ENCODE assay signal across 13 mouse cellular contexts in genomic region chr16:37779651-37780280, GRCm38 (mm10). TPM values are rescaled to one million over a fixed set of nuclear protein-coding genes. Genes with fewer than 3 reads are reported as not detected.
DNase-seq lines count a peak whose midpoint lies in the region; ATAC-seq and TF ChIP-seq lines count a peak whose summit lies in the region.
"Had no signal": no experiment of that assay in that cellular context is flagged by ENCODE, and none has a peak within 500 bp of the region (broad histone marks: within the 10 kb centered on the region; RNA-seq: fewer than 3 reads in every experiment).

No protein-coding gene starts in this region.

- peak overlapping the region; percentile 88 for H3K27ac ChIP-seq in heart, embryonic 15.5 days
- H3K27ac ChIP-seq in limb, embryonic 12.5 days, result peak overlapping the region; percentile 56
- no peak overlapping the region for H3K27ac ChIP-seq in limb, embryonic 10.5 days
- H3K27ac ChIP-seq in embryonic fibroblast, embryonic 13.5 days (ENCODE audit: insufficient read depth, low read length), result peak overlapping the region; percentile 60
- peak overlapping the region; percentile 68 for H3K27ac ChIP-seq in neural tube, embryonic 13.5 days (replicated peaks)
- H3K27ac ChIP-seq: liver, embryonic 12.5 days had no signal

- peaks cover 16% of the 10 kb centered on the region; the same call in 1 of the 2 replicates for H3K36me3 ChIP-seq in heart, embryonic 15.5 days
- peaks cover 42% of the 10 kb centered on the region for H3K36me3 ChIP-seq in limb, embryonic 12.5 days
- H3K36me3 ChIP-seq in limb, embryonic 10.5 days, result peaks cover 49% of the 10 kb centered on the region
- H3K36me3 ChIP-seq in neural tube, embryonic 13.5 days, result 0 out of 2 replicates have a peak, but pooled peaks cover 3% of the 10 kb centered on the region
- H3K36me3 ChIP-seq: liver, embryonic 12.5 days had no signal

- TF ChIP-seq CTCF in embryonic fibroblast, embryonic 13.5 days (IDR thresholded peaks at IDR 0.05; ENCODE audit: borderline replicate concordance, insufficient read depth, low read length), result no peak

- no peaks in the 10 kb centered on the region for H3K27me3 ChIP-seq in heart, embryonic 15.5 days
- no peaks in the 10 kb centered on the region for H3K27me3 ChIP-seq in limb, embryonic 12.5 days
- H3K27me3 ChIP-seq in limb, embryonic 10.5 days (ENCODE audit: low read depth, poor library complexity, severe bottlenecking), result no peaks in the 10 kb centered on the region
- H3K27me3 ChIP-seq in neural tube, embryonic 13.5 days, result no peaks in the 10 kb centered on the region

- no peak; the same call in 1 of the 2 replicates for TF ChIP-seq POLR2A in embryonic fibroblast, embryonic 13.5 days (IDR thresholded peaks at IDR 0.05; ENCODE audit: low read depth, low read length)

- H3K9ac ChIP-seq in heart, embryonic 15.5 days, result peak overlapping the region; percentile 35; the same call in 1 of the 2 replicates
- H3K9ac ChIP-seq in limb, embryonic 12.5 days (replicated peaks), result no peak overlapping the region
- peak overlapping the region; percentile 22; the same call in 1 of the 2 replicates for H3K9ac ChIP-seq in neural tube, embryonic 13.5 days
- H3K9ac ChIP-seq: liver, embryonic 12.5 days had no signal

- no peak for ATAC-seq in heart, embryonic 15.5 days (replicated peaks; ENCODE audit: insufficient number of reproducible peaks, insufficient read depth, low FRiP score, low read depth)
- no peak for ATAC-seq in limb, embryonic 12.5 days (ENCODE audit: insufficient number of reproducible peaks, insufficient read depth, low FRiP score, low TSS enrichment, low read depth)
- ATAC-seq in neural tube, embryonic 13.5 days (ENCODE audit: low read depth), result no peak
- no peak for ATAC-seq in megakaryocyte progenitor cell, adult 5-6 weeks (replicated peaks; ENCODE audit: poor library complexity)
- ATAC-seq: liver, embryonic 12.5 days had no signal

- no peak for DNase-seq in heart, postnatal 4 days
- DNase-seq in limb, embryonic 10.5 days (ENCODE audit: low spot score), result no peak
- DNase-seq in adrenal gland, adult 8-10 months, result no peak
- DNase-seq: cerebellum, adult 2 months; layer of hippocampus, postnatal 36 days; right cerebral cortex, postnatal 14 days had no signal

- 61% methylated on average over 7 of the region's 7 CpGs for WGBS in heart, embryonic 15.5 days
- 72% methylated on average over 7 of the region's 7 CpGs for WGBS in limb, embryonic 12.5 days
- WGBS in limb, embryonic 10.5 days, result 90% methylated on average over 7 of the region's 7 CpGs
- 64% methylated on average over 7 of the region's 7 CpGs for WGBS in neural tube, embryonic 13.5 days

- no peaks in the 10 kb centered on the region for H3K9me3 ChIP-seq in heart, embryonic 15.5 days (replicated peaks)
- H3K9me3 ChIP-seq in limb, embryonic 12.5 days, result no peaks in the 10 kb centered on the region
- H3K9me3 ChIP-seq in limb, embryonic 10.5 days (replicated peaks), result no peaks in the 10 kb centered on the region
- no peaks in the 10 kb centered on the region for H3K9me3 ChIP-seq in neural tube, embryonic 13.5 days
- H3K9me3 ChIP-seq: liver, embryonic 12.5 days had no signal

- peaks cover 41% of the 10 kb centered on the region for H3K4me1 ChIP-seq in heart, embryonic 15.5 days (replicated peaks)
- H3K4me1 ChIP-seq in limb, embryonic 12.5 days (replicated peaks), result peaks cover 34% of the 10 kb centered on the region
- peaks cover 28% of the 10 kb centered on the region for H3K4me1 ChIP-seq in limb, embryonic 10.5 days
- peaks cover under 1% of the 10 kb centered on the region; the same call in 1 of the 2 replicates for H3K4me1 ChIP-seq in embryonic fibroblast, embryonic 13.5 days (ENCODE audit: control insufficient read depth, insufficient read depth, low read length)
- peaks cover 40% of the 10 kb centered on the region for H3K4me1 ChIP-seq in neural tube, embryonic 13.5 days (replicated peaks)

- peak overlapping the region; percentile 63 for H3K4me2 ChIP-seq in heart, embryonic 15.5 days
- H3K4me2 ChIP-seq in limb, embryonic 12.5 days, result peak overlapping the region; percentile 62
- H3K4me2 ChIP-seq in neural tube, embryonic 13.5 days, result peak overlapping the region; percentile 82
- H3K4me2 ChIP-seq: midbrain, embryonic 11.5 days had no signal

- H3K4me3 ChIP-seq in heart, embryonic 15.5 days, result peak overlapping the region; percentile 29
- peak overlapping the region; percentile 73 for H3K4me3 ChIP-seq in limb, embryonic 12.5 days (replicated peaks)
- H3K4me3 ChIP-seq in limb, embryonic 10.5 days, result no peak overlapping the region
- peak overlapping the region; percentile 50 for H3K4me3 ChIP-seq in embryonic fibroblast, embryonic 13.5 days (ENCODE audit: insufficient read depth, low read length)
- 0 out of 2 replicates have a peak overlapping the region, but pooled peaks have one; percentile 60 for H3K4me3 ChIP-seq in neural tube, embryonic 13.5 days
- H3K4me3 ChIP-seq: liver, embryonic 12.5 days had no signal

RNA-seq across cellular contexts. Expression of gene Fstl1, which starts 3.1 kb away (rescaled TPM):
- 468 and 518 TPM in 2 replicates for polyA plus RNA-seq in heart, embryonic 15.5 days (2015; fragmentation: Nextera tagmentation; extraction: Ambion mirVana)
- total RNA-seq in heart, postnatal 4 days (2021), result 100 to 1,000 TPM; 457 to 460 TPM
- polyA plus RNA-seq in limb, embryonic 12.5 days (2016; fragmentation: Nextera tagmentation; extraction: Ambion mirVana), result 385 and 432 TPM in 2 replicates
- polyA plus RNA-seq in limb, embryonic 10.5 days (2016; fragmentation: Nextera tagmentation; extraction: Ambion mirVana), result 160 and 215 TPM in 2 replicates
- 1,166 and 1,394 TPM in 2 replicates for polyA plus RNA-seq in embryonic fibroblast, embryonic 13.5 days (2011; ENCODE audit: insufficient read length, low read depth, missing spikeins)
- 156 and 165 TPM in 2 replicates for polyA plus RNA-seq in neural tube, embryonic 13.5 days (2015; fragmentation: Nextera tagmentation; extraction: Ambion mirVana)
- 0.32 and 4.0 TPM in 2 replicates for total RNA-seq in megakaryocyte progenitor cell, adult 5-6 weeks (2015)
- total RNA-seq in megakaryocyte progenitor cell, adult 5-6 weeks (2017), result 0.04 and 0.61 TPM in 2 replicates
- total RNA-seq in adrenal gland, adult 8-10 months (2022), result 10 to 100 TPM; 21.2 to 45.6 (median 33.8) TPM
